Mouse (Mus musculus) embryonic fibroblast, embryonic 13.5 days (primary cell): Measurements from ENCODE around the gene Nr6a1.

Source experiments
- CTCF ChIP-seq: IDR thresholded peaks from 2 replicates; pipeline ENCODE4 v1.5.1; 2011; ENCODE audit warnings: mild to moderate bottlenecking, control low read depth, low read length, moderate library complexity, borderline replicate concordance; ENCODE audit not compliant: insufficient read depth
- POLR2A ChIP-seq: IDR thresholded peaks from 2 replicates; pipeline ENCODE4 v1.6.1; 2011; ENCODE audit warnings: low read depth, mild to moderate bottlenecking, control low read depth, low read length, moderate library complexity

DNA sequence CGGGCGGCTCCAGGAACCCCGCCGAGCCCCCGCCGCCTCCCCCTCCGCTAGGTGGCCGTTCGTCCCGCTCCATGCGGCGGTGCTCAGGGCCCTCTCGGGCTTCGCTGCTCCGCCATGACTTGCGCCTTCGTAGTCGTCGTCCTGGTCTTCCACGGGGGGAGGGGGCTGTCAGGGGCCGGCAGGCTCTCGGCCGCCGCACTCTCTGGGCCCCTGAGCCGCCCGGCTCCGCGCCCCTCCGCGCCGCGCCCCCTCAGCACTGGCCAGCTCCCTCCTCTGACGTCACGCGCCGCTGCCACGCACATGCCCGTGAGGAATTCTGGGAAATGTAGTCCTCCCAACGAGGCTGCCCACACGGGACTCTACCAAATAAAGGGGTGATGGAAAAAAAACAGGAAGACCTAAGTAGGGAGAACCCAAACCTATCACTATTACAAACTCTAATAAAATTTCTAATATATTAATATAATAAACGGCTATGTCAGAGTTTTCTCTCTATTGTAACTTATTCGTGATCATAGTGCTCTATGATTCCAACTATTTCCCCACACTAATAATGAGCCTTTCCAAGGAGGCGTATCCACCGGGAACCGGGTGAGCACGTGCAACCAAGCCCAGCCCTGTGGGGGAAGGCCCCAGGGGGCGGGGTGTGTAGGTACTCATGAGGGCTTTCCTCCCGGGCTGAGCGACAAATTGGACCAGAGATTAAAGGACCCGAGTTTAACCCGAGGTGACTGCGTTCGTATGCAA lies 1.2 kb downstream of the Nr6a1 start:
- 0 out of 2 replicates have a peak, but pooled peaks have one; percentile 43 for TF ChIP-seq POLR2A
- TF ChIP-seq CTCF = no peak
